Mouse (Mus musculus): ENCODE measurements around the gene 9930021J03Rik. TPM values are rescaled to one million over a fixed set of nuclear protein-coding genes. Genes with fewer than 3 reads are reported as not detected.

9930021J03Rik gene
- polyA plus RNA-seq, 1 experiment from 2014 or later = 4.0 TPM

- DNase-seq (ENCODE audit: low spot score) = no peak
- no peak overlapping the region for H3K4me3 ChIP-seq
- no peak overlapping the region for H3K27ac ChIP-seq (replicated peaks)
- H3K36me3 ChIP-seq (replicated peaks) = no peaks in the 10 kb centered on the region
- no peaks in the 10 kb centered on the region for H3K9me3 ChIP-seq
- no peaks in the 10 kb centered on the region for H3K27me3 ChIP-seq (replicated peaks; ENCODE audit: low read depth, poor library complexity, severe bottlenecking)
- peaks cover 13% of the 10 kb centered on the region for H3K4me1 ChIP-seq
- 88% methylated on average over 9 of the region's 9 CpGs for WGBS
These were observed 98.4 kb downstream of the 9930021J03Rik start for GRCm38 (mm10) chr19:29707314-29707898.

GRCm38 (mm10) chr19:29704436-29704835, 101.4 kb downstream of the 9930021J03Rik start:
- Histone ChIP-seq H3K9me3 (no peaks in the 10 kb centered on the region), H3K36me3 (replicated peaks) (no peaks in the 10 kb centered on the region), H3K4me1 (peaks cover 16% of the 10 kb centered on the region), H3K27ac (replicated peaks) (no peak overlapping the region), H3K27me3 (replicated peaks; ENCODE audit: low read depth, poor library complexity, severe bottlenecking) (no peaks in the 10 kb centered on the region), H3K4me3 (no peak overlapping the region)
- WGBS = 95% methylated on average over 13 of the region's 13 CpGs
- no peak for DNase-seq (ENCODE audit: low spot score)

GRCm38 (mm10) chr19:29701707-29702106, 104.1 kb downstream of the 9930021J03Rik start:
- DNase-seq (ENCODE audit: low spot score) = no peak
- Histone ChIP-seq H3K27me3 (replicated peaks; ENCODE audit: low read depth, poor library complexity, severe bottlenecking) (no peaks in the 10 kb centered on the region), H3K9me3 (no peaks in the 10 kb centered on the region), H3K36me3 (replicated peaks) (no peaks in the 10 kb centered on the region), H3K27ac (replicated peaks) (no peak overlapping the region), H3K4me1 (peaks cover 27% of the 10 kb centered on the region), H3K4me3 (no peak overlapping the region)
- WGBS = 79% methylated on average over 4 of the region's 4 CpGs

- H3K4me1 ChIP-seq = peaks cover 14% of the 10 kb centered on the region
- no peak within 1 kb of the TSS for H3K4me3 ChIP-seq
- H3K36me3 ChIP-seq (replicated peaks) = no peaks in the 10 kb centered on the region
- no peak for DNase-seq (ENCODE audit: low spot score)
- H3K27me3 ChIP-seq (replicated peaks; ENCODE audit: low read depth, poor library complexity, severe bottlenecking) = no peaks in the 10 kb centered on the region
- WGBS = 58% methylated on average over 3 of the region's 3 CpGs
- H3K9me3 ChIP-seq = no peaks in the 10 kb centered on the region; the same call in 1 of the 2 replicates
- no peak within 1 kb of the TSS for H3K27ac ChIP-seq (replicated peaks)
These were observed 108.4 kb downstream of the 9930021J03Rik start, which contains the start of gene Mlana for GRCm38 (mm10) chr19:29697245-29697874. TSS of gene Mlana (plus strand) at chr19:29697824.

- Histone ChIP-seq H3K36me3 (replicated peaks) (no peaks in the 10 kb centered on the region), H3K27ac (replicated peaks) (no peak overlapping the region), H3K4me3 (no peak overlapping the region), H3K9me3 (no peaks in the 10 kb centered on the region; the same call in 1 of the 2 replicates), H3K4me1 (peaks cover 14% of the 10 kb centered on the region), H3K27me3 (replicated peaks; ENCODE audit: low read depth, poor library complexity, severe bottlenecking) (no peaks in the 10 kb centered on the region)
- DNase-seq (ENCODE audit: low spot score) = no peak
These were observed 108.9 kb downstream of the 9930021J03Rik start for GRCm38 (mm10) chr19:29696840-29697239.

- 93% methylated on average over 4 of the region's 4 CpGs for WGBS
- no peak overlapping the region for H3K27ac ChIP-seq (replicated peaks)
- no peak for DNase-seq (ENCODE audit: low spot score)
- H3K9me3 ChIP-seq = no peaks in the 10 kb centered on the region; the same call in 1 of the 2 replicates
- H3K4me1 ChIP-seq = peaks cover 14% of the 10 kb centered on the region
- H3K4me3 ChIP-seq = no peak overlapping the region
- H3K36me3 ChIP-seq (replicated peaks) = no peaks in the 10 kb centered on the region
- H3K27me3 ChIP-seq (replicated peaks; ENCODE audit: low read depth, poor library complexity, severe bottlenecking) = no peaks in the 10 kb centered on the region
These were observed 109.5 kb downstream of the 9930021J03Rik start for GRCm38 (mm10) chr19:29696309-29696708.

- Histone ChIP-seq H3K36me3 (replicated peaks) (no peaks in the 10 kb centered on the region), H3K4me3 (no peak overlapping the region), H3K27ac (replicated peaks) (no peak overlapping the region), H3K27me3 (replicated peaks; ENCODE audit: low read depth, poor library complexity, severe bottlenecking) (no peaks in the 10 kb centered on the region), H3K4me1 (peaks cover 12% of the 10 kb centered on the region), H3K9me3 (no peaks in the 10 kb centered on the region; the same call in 1 of the 2 replicates)
- no peak for DNase-seq (ENCODE audit: low spot score)
- WGBS = 90% methylated on average over 10 of the region's 10 CpGs
These were observed 110.7 kb downstream of the 9930021J03Rik start for GRCm38 (mm10) chr19:29695071-29695470.

- H3K4me3 ChIP-seq = no peak overlapping the region
- no peak overlapping the region for H3K27ac ChIP-seq (replicated peaks)
- no peaks in the 10 kb centered on the region for H3K4me1 ChIP-seq
- H3K9me3 ChIP-seq = peaks cover 9% of the 10 kb centered on the region; the same call in 1 of the 2 replicates
- H3K27me3 ChIP-seq (replicated peaks; ENCODE audit: low read depth, poor library complexity, severe bottlenecking) = no peaks in the 10 kb centered on the region
- H3K36me3 ChIP-seq (replicated peaks) = no peaks in the 10 kb centered on the region
- peak; percentile 78 for DNase-seq (ENCODE audit: low spot score)
- 53% methylated on average over 16 of the region's 16 CpGs for WGBS
These were observed 121.8 kb downstream of the 9930021J03Rik start for GRCm38 (mm10) chr19:29683844-29684540.

GRCm38 (mm10) chr19:29680182-29681152, 125.3 kb downstream of the 9930021J03Rik start:
- DNase-seq (ENCODE audit: low spot score) = no peak
- H3K27ac ChIP-seq (replicated peaks) = no peak overlapping the region
- no peaks in the 10 kb centered on the region for H3K36me3 ChIP-seq (replicated peaks)
- H3K4me3 ChIP-seq = no peak overlapping the region
- no peaks in the 10 kb centered on the region for H3K27me3 ChIP-seq (replicated peaks; ENCODE audit: low read depth, poor library complexity, severe bottlenecking)
- 89% methylated on average over 13 of the region's 13 CpGs for WGBS
- H3K9me3 ChIP-seq = peaks cover 9% of the 10 kb centered on the region; the same call in 1 of the 2 replicates
- H3K4me1 ChIP-seq = peaks cover 3% of the 10 kb centered on the region; the same call in 1 of the 2 replicates

GRCm38 (mm10) chr19:29678181-29678778, 127.5 kb downstream of the 9930021J03Rik start:
- H3K27ac ChIP-seq (replicated peaks) = no peak overlapping the region
- no peaks in the 10 kb centered on the region for H3K9me3 ChIP-seq
- no peaks in the 10 kb centered on the region for H3K27me3 ChIP-seq (replicated peaks; ENCODE audit: low read depth, poor library complexity, severe bottlenecking)
- no peak for DNase-seq (ENCODE audit: low spot score)
- peaks cover 6% of the 10 kb centered on the region; the same call in 1 of the 2 replicates for H3K4me1 ChIP-seq
- 88% methylated on average over 6 of the region's 6 CpGs for WGBS
- no peak overlapping the region for H3K4me3 ChIP-seq
- no peaks in the 10 kb centered on the region for H3K36me3 ChIP-seq (replicated peaks)

GRCm38 (mm10) chr19:29676479-29677193, 129.2 kb downstream of the 9930021J03Rik start:
- no peaks in the 10 kb centered on the region for H3K36me3 ChIP-seq (replicated peaks)
- DNase-seq (ENCODE audit: low spot score) = no peak
- no peak overlapping the region for H3K27ac ChIP-seq (replicated peaks)
- H3K4me3 ChIP-seq = no peak overlapping the region
- H3K27me3 ChIP-seq (replicated peaks; ENCODE audit: low read depth, poor library complexity, severe bottlenecking) = no peaks in the 10 kb centered on the region
- no peaks in the 10 kb centered on the region for H3K9me3 ChIP-seq
- peaks cover 6% of the 10 kb centered on the region; the same call in 1 of the 2 replicates for H3K4me1 ChIP-seq
- 88% methylated on average over 10 of the region's 10 CpGs for WGBS
